Mouse (Mus musculus): ENCODE measurements around the gene Kat8.
"Not testable (repeated sequence)": the region's sequence is repeated elsewhere in the genome, so short reads cannot be mapped to it uniquely, and the experiment has no call there.

Gene Kat8

GRCm38 (mm10) chr7:127912190-127912871, at the start of gene Kat8:
Gene Kat8 (plus strand): TSS chr7:127912516.
- peak; percentile 83 for DNase-seq (ENCODE audit: low spot score)

GRCm38 (mm10) chr7:127866434-127866833, 45.9 kb upstream of the Kat8 start:
- DNase-seq (ENCODE audit: low spot score) = no peak

GRCm38 (mm10) chr7:127867641-127868040, 44.7 kb upstream of the Kat8 start:
- no peak for DNase-seq (ENCODE audit: low spot score)

- no peak for DNase-seq (ENCODE audit: low spot score)
Measured at GRCm38 (mm10) chr7:127869149-127869810, 43.0 kb upstream of the Kat8 start.

GRCm38 (mm10) chr7:127870136-127870821, 42.0 kb upstream of the Kat8 start:
- no peak for DNase-seq (ENCODE audit: low spot score)

- DNase-seq (ENCODE audit: low spot score) = no peak
Measured at GRCm38 (mm10) chr7:127874812-127875626, 37.3 kb upstream of the Kat8 start.

GRCm38 (mm10) chr7:127875627-127876001, 36.7 kb upstream of the Kat8 start:
- DNase-seq (ENCODE audit: low spot score) = peak; percentile 93

GRCm38 (mm10) chr7:127876041-127876466, 36.3 kb upstream of the Kat8 start, which contains the start of gene Zfp646:
Gene Zfp646 (plus strand): TSS chr7:127876221.
- peak; percentile 77 for DNase-seq (ENCODE audit: low spot score)

- peak; percentile 84 for DNase-seq (ENCODE audit: low spot score)
Measured at GRCm38 (mm10) chr7:127876467-127877348, 35.6 kb upstream of the Kat8 start, which contains the start of gene Zfp668. Gene Zfp668 (minus strand): TSS chr7:127876828.

GRCm38 (mm10) chr7:127879301-127879700, 33.0 kb upstream of the Kat8 start:
- no peak for DNase-seq (ENCODE audit: low spot score)

GRCm38 (mm10) chr7:127880431-127880830, 31.9 kb upstream of the Kat8 start:
- no peak for DNase-seq (ENCODE audit: low spot score)

- peak; percentile 54 for DNase-seq (ENCODE audit: low spot score)
Measured at GRCm38 (mm10) chr7:127885951-127886350, 26.4 kb upstream of the Kat8 start.

- DNase-seq (ENCODE audit: low spot score) = no peak
Measured at GRCm38 (mm10) chr7:127886551-127886950, 25.8 kb upstream of the Kat8 start.

GRCm38 (mm10) chr7:127887191-127887590, 25.1 kb upstream of the Kat8 start:
- no peak for DNase-seq (ENCODE audit: low spot score)

GRCm38 (mm10) chr7:127887781-127888180, 24.5 kb upstream of the Kat8 start:
- DNase-seq (ENCODE audit: low spot score) = no peak

GRCm38 (mm10) chr7:127888821-127889220, 23.5 kb upstream of the Kat8 start:
- no peak for DNase-seq (ENCODE audit: low spot score)

GRCm38 (mm10) chr7:127890798-127891197, 21.5 kb upstream of the Kat8 start, which contains the start of gene Prss53:
Gene Prss53 (minus strand): TSS chr7:127890970.
- no peak for DNase-seq (ENCODE audit: low spot score)

- DNase-seq (ENCODE audit: low spot score) = no peak
Measured at GRCm38 (mm10) chr7:127894480-127894879, 17.8 kb upstream of the Kat8 start.

GRCm38 (mm10) chr7:127895442-127895841, 16.9 kb upstream of the Kat8 start, which contains the start of the genes Gm21974 and Vkorc1:
Gene Gm21974 (minus strand): TSS chr7:127895454.
Gene Vkorc1 (minus strand): TSS chr7:127895617.
- peak; percentile 95 for DNase-seq (ENCODE audit: low spot score)

GRCm38 (mm10) chr7:127895891-127896290, 16.4 kb upstream of the Kat8 start:
- not testable (repeated sequence) for DNase-seq (ENCODE audit: low spot score)

- peak; percentile 48 for DNase-seq (ENCODE audit: low spot score)
Measured at GRCm38 (mm10) chr7:127896384-127896783, 15.9 kb upstream of the Kat8 start.
